Mouse (Mus musculus): ENCODE measurements around the gene Vwa2.

The Vwa2 gene

GRCm38 (mm10) chr19:56907850-56908249 lies 33.8 kb downstream of the Vwa2 start:
- in situ Hi-C loops (cut with MboI, MseI), result loop anchor here in 1 of 2 experiments (10.0 to 25.0 kb wide), 2 partner anchors 404 to 553 kb away; partner anchors contain the start of gene Ablim1

GRCm38 (mm10) chr19:56908472-56909270 lies 34.6 kb downstream of the Vwa2 start:
- in situ Hi-C loops (cut with MboI, MseI), result loop anchor here in 1 of 2 experiments (10.0 to 25.0 kb wide), 2 partner anchors 404 to 554 kb away; partner anchors contain the start of gene Ablim1

- in situ Hi-C loops (cut with MboI, MseI), result loop anchor here in 1 of 2 experiments (25.0 kb wide), 1 partner anchor 402 kb away; the partner anchor contains the start of gene Ablim1
These were observed 36.5 kb downstream of the Vwa2 start for GRCm38 (mm10) chr19:56910561-56910960.

GRCm38 (mm10) chr19:56913761-56914160 lies 39.7 kb downstream of the Vwa2 start:
- in situ Hi-C loops (cut with MboI, MseI), result loop anchor here in 1 of 2 experiments (25.0 kb wide), 1 partner anchor 399 kb away; the partner anchor contains the start of gene Ablim1

- in situ Hi-C loops (cut with MboI, MseI), result loop anchor here in 1 of 2 experiments (25.0 kb wide), 1 partner anchor 398 kb away; the partner anchor contains the start of gene Ablim1
These were observed 40.6 kb downstream of the Vwa2 start for GRCm38 (mm10) chr19:56914658-56915057.

GRCm38 (mm10) chr19:56915084-56915483 lies 41.0 kb downstream of the Vwa2 start:
- in situ Hi-C loops (cut with MboI, MseI), result loop anchor here in 1 of 2 experiments (25.0 kb wide), 1 partner anchor 397 kb away; the partner anchor contains the start of gene Ablim1

- in situ Hi-C loops (cut with MboI, MseI), result loop anchor here (5.0 to 25.0 kb wide), 5 partner anchors 108 to 393 kb away; partner anchors contain the start of gene Ablim1 (in 1 of the 2)
These were observed 45.6 kb downstream of the Vwa2 start for GRCm38 (mm10) chr19:56919628-56920027.

- in situ Hi-C loops (cut with MboI, MseI), result loop anchor here (5.0 to 25.0 kb wide), 5 partner anchors 107 to 392 kb away; partner anchors contain the start of gene Ablim1 (in 1 of the 2)
These were observed 46.2 kb downstream of the Vwa2 start for GRCm38 (mm10) chr19:56920232-56920631.

- in situ Hi-C loops (cut with MboI, MseI), result loop anchor here (5.0 to 25.0 kb wide), 5 partner anchors 106 to 391 kb away; partner anchors contain the start of gene Ablim1 (in 1 of the 2)
These were observed 47.7 kb downstream of the Vwa2 start for GRCm38 (mm10) chr19:56921744-56922143.

- in situ Hi-C loops (cut with MboI, MseI), result no loop called here
These were observed 55.3 kb downstream of the Vwa2 start for GRCm38 (mm10) chr19:56929392-56929791.

GRCm38 (mm10) chr19:56930029-56930428 lies 56.0 kb downstream of the Vwa2 start:
- in situ Hi-C loops (cut with MboI, MseI), result no loop called here

GRCm38 (mm10) chr19:56933800-56934199 lies 59.8 kb downstream of the Vwa2 start:
- in situ Hi-C loops (cut with MboI, MseI), result no loop called here

GRCm38 (mm10) chr19:56935111-56935510 lies 61.1 kb downstream of the Vwa2 start:
- in situ Hi-C loops (cut with MboI, MseI), result no loop called here

- in situ Hi-C loops (cut with MboI, MseI), result no loop called here
These were observed 61.7 kb downstream of the Vwa2 start for GRCm38 (mm10) chr19:56935777-56936176.

GRCm38 (mm10) chr19:56936253-56936652 lies 62.2 kb downstream of the Vwa2 start:
- in situ Hi-C loops (cut with MboI, MseI), result no loop called here

- in situ Hi-C loops (cut with MboI, MseI), result no loop called here
These were observed 63.9 kb downstream of the Vwa2 start for GRCm38 (mm10) chr19:56937911-56938310.

- in situ Hi-C loops (cut with MboI, MseI), result no loop called here
These were observed 65.8 kb downstream of the Vwa2 start for GRCm38 (mm10) chr19:56939826-56940225.

- in situ Hi-C loops (cut with MboI, MseI), result no loop called here
These were observed 66.5 kb downstream of the Vwa2 start for GRCm38 (mm10) chr19:56940507-56940906.

GRCm38 (mm10) chr19:56942216-56942615 lies 68.2 kb downstream of the Vwa2 start:
- in situ Hi-C loops (cut with MboI, MseI), result no loop called here

GRCm38 (mm10) chr19:56944211-56944610 lies 70.2 kb downstream of the Vwa2 start:
- in situ Hi-C loops (cut with MboI, MseI), result no loop called here

GRCm38 (mm10) chr19:56944826-56945225 lies 70.8 kb downstream of the Vwa2 start:
- in situ Hi-C loops (cut with MboI, MseI), result no loop called here

GRCm38 (mm10) chr19:56945621-56946020 lies 71.6 kb downstream of the Vwa2 start:
- in situ Hi-C loops (cut with MboI, MseI), result no loop called here

Measured in T-helper 17 cell (primary cell).